Mouse (Mus musculus) spleen, adult 10 weeks (tissue): ENCODE results near the gene Olfr894. TPM values are rescaled to one million over a fixed set of nuclear protein-coding genes. Genes with fewer than 3 reads are reported as not detected.

Experiments
- polyA plus RNA-seq: library from polyadenylated mRNA; stranded (reverse); fragments of 350-450 nt; fragmentation: Illumina TruSeq; extraction: RNeasy Lipid Tissue Mini Kit (QIAGEN cat#74804); gene quantifications from one replicate; pipeline ENCODE4 v1.2.3, GENCODE M21; 2015; ENCODE audit warnings: low replicate concordance; ENCODE audit not compliant: insufficient read depth

Gene Olfr894
- polyA plus RNA-seq, result not detected

DNA sequence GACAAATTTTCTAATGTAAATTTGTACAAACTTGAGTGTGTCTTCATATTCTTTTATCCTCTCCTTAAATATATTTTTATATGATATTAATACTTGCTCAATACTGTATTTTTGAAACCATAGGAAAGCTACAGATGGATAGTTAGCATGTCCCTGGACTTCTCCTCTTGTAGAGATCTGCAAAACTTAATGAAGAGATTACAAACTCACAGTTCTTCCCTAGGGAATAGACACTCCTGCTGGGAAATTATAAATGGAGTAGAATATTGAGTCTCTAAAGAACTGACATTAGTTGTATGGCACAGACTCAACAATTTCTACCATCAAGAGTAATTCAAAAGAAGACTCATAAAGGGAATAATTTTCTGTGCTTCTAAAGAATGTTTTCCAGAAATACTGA is at the start of gene Olfr894:
Gene Olfr894 (plus strand): TSS at position 301 of the 400 bp plus-strand sequence.

DNA sequence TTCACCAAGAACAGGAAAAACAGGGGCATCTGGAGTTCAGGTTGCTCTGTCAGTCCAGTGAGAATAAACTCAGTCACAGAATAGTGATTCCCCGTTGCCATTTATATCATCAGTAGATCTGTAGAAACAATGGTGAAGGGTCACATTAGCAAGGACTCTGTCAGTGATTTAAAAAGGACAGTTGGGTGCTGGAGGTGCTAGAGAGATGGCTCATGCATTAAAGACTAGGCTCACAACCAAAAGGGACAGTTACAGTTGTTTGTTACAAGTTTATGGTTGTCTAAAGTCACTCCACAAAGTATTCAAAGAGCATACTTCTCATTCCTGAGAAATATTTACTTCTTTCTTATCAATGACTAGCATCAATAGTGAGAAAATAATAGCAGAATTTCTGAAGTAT is 37.1 kb upstream of the Olfr894 start, which contains the start of gene Olfr891:
Gene Olfr891 (minus strand): TSS at position 101 of the 400 bp plus-strand sequence.

GRCm38 (mm10) chr9:38208065-38208464 is 9.8 kb upstream of the Olfr894 start, which contains the start of gene Olfr893:
TSS of gene Olfr893 (plus strand) at chr9:38208365.

GRCm38 (mm10) chr9:38252474-38252873 is 34.6 kb downstream of the Olfr894 start, which contains the start of gene Olfr143:
TSS of gene Olfr143 (plus strand) at chr9:38252774.

GRCm38 (mm10) chr9:38267551-38267950 is 49.7 kb downstream of the Olfr894 start, which contains the start of gene Olfr895:
TSS of gene Olfr895 (plus strand) at chr9:38267851.

Other genes with a start within 250 kb of the Olfr894 start
- gene Olfr881, start 226.2 kb upstream of the Olfr894 start, polyA plus RNA-seq, result not detected
- not detected for gene Olfr883, start 192.2 kb upstream of the Olfr894 start, polyA plus RNA-seq
- not detected for gene Olfr884, start 171.5 kb upstream of the Olfr894 start, polyA plus RNA-seq
- not detected for gene Olfr885, start 156.7 kb upstream of the Olfr894 start, polyA plus RNA-seq
- not detected for gene Olfr887, start 134.0 kb upstream of the Olfr894 start, polyA plus RNA-seq
- not detected for gene Olfr888, start 109.9 kb upstream of the Olfr894 start, polyA plus RNA-seq
- not detected for gene Olfr889, start 102.9 kb upstream of the Olfr894 start, polyA plus RNA-seq
- gene Olfr890, start 75.5 kb upstream of the Olfr894 start, polyA plus RNA-seq, result not detected
- gene Olfr891, start 37.2 kb upstream of the Olfr894 start, polyA plus RNA-seq, result not detected
- gene Olfr893, start 9.7 kb upstream of the Olfr894 start, polyA plus RNA-seq, result not detected
- not detected for gene Olfr143, start 34.7 kb downstream of the Olfr894 start, polyA plus RNA-seq
- not detected for gene Olfr895, start 49.8 kb downstream of the Olfr894 start, polyA plus RNA-seq
- not detected for gene Olfr896-ps1, start 73.1 kb downstream of the Olfr894 start, polyA plus RNA-seq
- gene Olfr25, start 111.0 kb downstream of the Olfr894 start, polyA plus RNA-seq, result not detected
- gene Olfr898, start 130.4 kb downstream of the Olfr894 start, polyA plus RNA-seq, result not detected
- not detected for gene Olfr250, start 148.8 kb downstream of the Olfr894 start, polyA plus RNA-seq
- not detected for gene Olfr251, start 159.0 kb downstream of the Olfr894 start, polyA plus RNA-seq
- gene Olfr147, start 183.6 kb downstream of the Olfr894 start, polyA plus RNA-seq, result not detected
- not detected for gene Olfr901, start 211.4 kb downstream of the Olfr894 start, polyA plus RNA-seq
- gene Olfr902, start 229.6 kb downstream of the Olfr894 start, polyA plus RNA-seq, result not detected
- not detected for gene Olfr904, start 245.1 kb downstream of the Olfr894 start, polyA plus RNA-seq